Mouse (Mus musculus): ENCODE results near the gene Chat. TPM values are rescaled to one million over a fixed set of nuclear protein-coding genes. Genes with fewer than 3 reads are reported as not detected.

The Chat gene
- polyA plus RNA-seq (2012; rRNA removed), result 0.32 and 1.6 TPM in 2 replicates

DNA sequence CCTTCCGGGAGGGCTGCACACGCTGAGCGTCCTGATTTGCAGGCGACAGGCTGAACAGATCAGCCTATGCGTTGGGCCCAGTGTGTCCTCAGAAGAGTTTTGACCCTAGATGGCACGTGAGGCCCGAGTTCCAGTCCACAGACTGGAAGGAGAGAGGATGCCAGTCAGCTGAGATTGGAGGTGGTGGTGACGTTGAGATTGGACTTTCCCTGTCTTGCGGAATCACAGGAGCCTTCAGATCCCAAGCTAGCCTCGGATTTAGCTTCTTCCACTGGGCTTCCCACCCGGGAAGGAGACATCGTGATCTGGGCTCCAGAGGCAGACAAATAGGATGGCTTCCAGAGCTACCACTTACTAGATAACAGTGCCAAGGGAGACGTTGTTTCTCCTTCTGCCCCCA, at the start of gene Chat:
Chat (minus strand) TSS at position 101 of the 400 bp plus-strand sequence.
- TF ChIP-seq CTCF (IDR thresholded peaks at IDR 0.05; ENCODE audit: extremely low read depth, insufficient read depth, low read length) (no peak), POLR2A (IDR thresholded peaks at IDR 0.05; ENCODE audit: extremely low read depth, insufficient read depth, low read length) (no peak)
- no peak within 1 kb of the TSS for H3K4me3 ChIP-seq (ENCODE audit: insufficient read depth, low read length)
- no peak within 1 kb of the TSS for H3K27ac ChIP-seq (ENCODE audit: insufficient read depth, low read length)
- no peaks in the 10 kb centered on the region for H3K4me1 ChIP-seq (ENCODE audit: control insufficient read depth, insufficient read depth, low read length)

DNA sequence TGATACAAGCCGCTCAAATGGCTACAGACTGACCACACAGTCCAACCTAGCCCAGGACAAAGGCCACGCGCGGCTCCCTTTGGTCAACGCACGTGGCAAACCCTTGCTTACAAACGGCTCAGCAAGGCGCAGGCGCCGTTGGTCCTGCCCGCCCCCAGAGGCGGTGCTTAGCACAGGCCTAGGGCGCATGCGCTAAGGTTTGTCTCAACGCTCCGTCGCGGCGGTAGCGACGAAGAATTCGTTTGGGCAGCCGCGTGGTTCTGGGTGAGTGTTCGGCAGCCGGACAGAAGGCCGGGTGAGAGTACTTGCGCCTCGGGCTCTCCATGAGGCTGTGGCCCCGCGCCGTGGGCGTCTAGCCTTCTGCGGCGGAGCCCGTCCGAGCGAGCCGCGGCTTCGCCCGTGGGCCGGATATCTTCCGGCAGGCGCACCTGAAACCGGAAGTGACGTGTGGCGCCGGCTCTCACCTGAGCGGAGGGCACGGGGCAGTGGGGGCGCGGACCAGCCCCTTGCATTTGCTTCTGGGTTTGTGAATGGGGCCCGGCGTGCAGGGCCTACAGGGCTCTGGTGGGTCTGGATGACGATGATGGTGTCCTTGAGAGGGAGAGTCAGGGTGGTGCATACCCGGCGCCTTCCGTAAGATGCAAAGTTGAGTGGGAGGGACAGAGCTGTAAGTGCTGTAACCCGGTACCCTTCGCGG, 47.7 kb upstream of the Chat start, which contains the start of gene Ercc6:
Ercc6 (plus strand) TSS at position 186 of the 697 bp plus-strand sequence.
- TF ChIP-seq CTCF (IDR thresholded peaks at IDR 0.05; ENCODE audit: extremely low read depth, insufficient read depth, low read length) (no peak), POLR2A (IDR thresholded peaks at IDR 0.05; ENCODE audit: extremely low read depth, insufficient read depth, low read length) (peak; percentile 94)
- Histone ChIP-seq H3K4me1 (ENCODE audit: control insufficient read depth, insufficient read depth, low read length) (peaks cover 2% of the 10 kb centered on the region; the same call in 1 of the 2 replicates), H3K27ac (ENCODE audit: insufficient read depth, low read length) (peak within 1 kb of the TSS; percentile 51; the same call in 1 of the 2 replicates), H3K4me3 (ENCODE audit: insufficient read depth, low read length) (peak within 1 kb of the TSS; percentile 69)

DNA sequence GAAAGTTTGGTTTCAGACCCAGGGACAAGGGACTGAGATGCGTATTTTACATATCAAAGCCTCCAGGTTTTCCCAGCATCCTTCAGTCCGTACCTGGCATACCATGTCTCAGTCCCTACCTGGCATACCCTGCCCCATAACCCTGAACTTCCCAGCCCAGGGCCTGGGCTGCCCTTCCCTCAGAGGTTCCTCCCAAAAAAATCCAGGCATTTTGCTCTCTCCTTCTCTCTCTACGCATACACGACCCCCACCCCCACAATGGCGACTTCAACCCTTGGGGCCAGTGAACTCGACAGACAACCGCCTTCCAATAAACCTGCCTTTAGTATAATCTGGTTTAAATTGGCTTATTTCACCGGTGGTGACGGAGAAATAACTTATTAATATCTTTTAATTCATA, 47.1 kb upstream of the Chat start:
- Histone ChIP-seq H3K4me3 (ENCODE audit: insufficient read depth, low read length) (peak overlapping the region; percentile 69), H3K27ac (ENCODE audit: insufficient read depth, low read length) (no peak overlapping the region), H3K4me1 (ENCODE audit: control insufficient read depth, insufficient read depth, low read length) (peaks cover 2% of the 10 kb centered on the region; the same call in 1 of the 2 replicates)
- no peak for TF ChIP-seq CTCF (IDR thresholded peaks at IDR 0.05; ENCODE audit: extremely low read depth, insufficient read depth, low read length)
- no peak for TF ChIP-seq POLR2A (IDR thresholded peaks at IDR 0.05; ENCODE audit: extremely low read depth, insufficient read depth, low read length)

DNA sequence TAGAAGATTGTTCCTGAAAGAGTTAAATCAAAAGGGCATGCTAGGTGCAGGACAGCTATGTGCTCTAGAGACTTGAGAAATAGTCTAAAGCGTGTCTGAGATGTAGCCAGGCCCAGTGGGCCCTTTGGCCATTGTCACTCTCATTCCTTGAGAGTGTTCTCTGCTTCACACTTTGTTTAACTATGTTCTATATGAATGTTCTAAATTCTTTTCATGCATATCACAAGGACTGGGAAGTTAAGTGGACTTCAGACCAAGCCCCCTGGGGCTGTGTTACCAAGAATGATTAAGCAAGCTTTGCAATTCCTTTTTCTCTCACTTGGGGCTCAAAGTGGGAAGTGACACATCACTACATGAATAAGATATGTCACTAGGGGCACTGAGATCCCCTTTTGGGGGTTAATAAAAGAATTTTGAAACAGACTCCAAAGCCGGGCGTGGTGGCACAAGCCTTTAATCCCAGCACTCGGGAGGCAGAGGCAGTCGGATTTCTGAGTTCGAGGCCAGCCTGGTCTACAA, 43.7 kb upstream of the Chat start:
- Histone ChIP-seq H3K27ac (ENCODE audit: insufficient read depth, low read length) (no peak overlapping the region), H3K4me1 (ENCODE audit: control insufficient read depth, insufficient read depth, low read length) (no peaks in the 10 kb centered on the region), H3K4me3 (ENCODE audit: insufficient read depth, low read length) (no peak overlapping the region)
- no peak for TF ChIP-seq POLR2A (IDR thresholded peaks at IDR 0.05; ENCODE audit: extremely low read depth, insufficient read depth, low read length)
- TF ChIP-seq CTCF (IDR thresholded peaks at IDR 0.05; ENCODE audit: extremely low read depth, insufficient read depth, low read length), result no peak

DNA sequence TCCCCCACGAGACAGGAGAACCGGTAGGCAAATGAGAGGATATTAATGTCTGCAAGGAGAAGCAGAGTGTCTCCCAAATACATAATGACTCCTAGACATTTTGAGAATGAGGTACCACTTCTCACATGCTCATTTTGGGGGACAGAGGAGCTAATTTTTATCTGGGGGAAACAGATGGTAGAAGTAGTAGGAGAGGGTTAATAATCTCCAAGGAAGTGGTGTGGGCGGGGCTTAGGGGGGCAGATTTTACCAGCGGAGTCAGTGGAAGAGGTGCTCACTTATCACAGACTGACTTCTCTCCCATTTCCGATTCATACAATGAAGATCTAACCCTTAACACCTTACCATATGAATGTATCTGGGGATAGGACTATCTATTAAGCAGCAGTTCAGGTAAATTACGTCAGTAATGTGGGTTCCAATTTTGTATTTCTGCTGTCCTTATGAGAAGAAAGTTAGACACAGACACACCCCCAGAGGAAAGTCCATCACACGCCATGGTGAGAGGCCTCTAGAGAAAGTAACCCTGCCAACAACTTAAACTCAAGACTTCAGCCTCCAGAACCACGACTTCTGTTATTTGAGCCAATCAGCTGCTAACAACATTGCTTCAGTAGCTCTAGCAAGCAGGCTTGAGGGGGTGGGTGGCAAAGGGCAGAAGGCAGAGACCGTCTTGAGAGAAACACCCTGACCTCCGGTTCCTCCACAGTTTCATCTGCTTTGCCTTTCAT, 42.5 kb upstream of the Chat start:
- no peak for TF ChIP-seq CTCF (IDR thresholded peaks at IDR 0.05; ENCODE audit: extremely low read depth, insufficient read depth, low read length)
- Histone ChIP-seq H3K4me1 (ENCODE audit: control insufficient read depth, insufficient read depth, low read length) (no peaks in the 10 kb centered on the region), H3K27ac (ENCODE audit: insufficient read depth, low read length) (no peak overlapping the region), H3K4me3 (ENCODE audit: insufficient read depth, low read length) (no peak overlapping the region)

DNA sequence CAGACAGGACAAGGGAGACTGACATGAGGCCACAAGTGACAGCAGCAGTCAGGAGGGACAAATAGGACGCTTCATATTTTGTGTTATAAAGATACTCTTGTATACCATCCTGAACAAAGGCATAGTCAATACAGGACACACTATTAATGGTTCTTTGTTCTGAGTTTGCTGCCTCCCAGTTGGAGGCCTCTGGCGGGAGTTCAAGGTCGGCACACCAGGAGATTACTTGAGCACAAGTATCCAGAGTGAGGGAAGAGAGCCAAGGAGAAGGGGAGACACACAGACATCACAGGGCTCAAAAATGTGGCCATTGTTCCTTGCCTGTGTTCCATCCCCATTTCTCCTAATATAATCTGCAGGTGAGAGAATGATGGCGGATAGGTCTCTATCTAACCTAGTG, 41.4 kb upstream of the Chat start:
- Histone ChIP-seq H3K4me1 (ENCODE audit: control insufficient read depth, insufficient read depth, low read length) (no peaks in the 10 kb centered on the region), H3K4me3 (ENCODE audit: insufficient read depth, low read length) (no peak overlapping the region), H3K27ac (ENCODE audit: insufficient read depth, low read length) (no peak overlapping the region)
- no peak for TF ChIP-seq POLR2A (IDR thresholded peaks at IDR 0.05; ENCODE audit: extremely low read depth, insufficient read depth, low read length)

DNA sequence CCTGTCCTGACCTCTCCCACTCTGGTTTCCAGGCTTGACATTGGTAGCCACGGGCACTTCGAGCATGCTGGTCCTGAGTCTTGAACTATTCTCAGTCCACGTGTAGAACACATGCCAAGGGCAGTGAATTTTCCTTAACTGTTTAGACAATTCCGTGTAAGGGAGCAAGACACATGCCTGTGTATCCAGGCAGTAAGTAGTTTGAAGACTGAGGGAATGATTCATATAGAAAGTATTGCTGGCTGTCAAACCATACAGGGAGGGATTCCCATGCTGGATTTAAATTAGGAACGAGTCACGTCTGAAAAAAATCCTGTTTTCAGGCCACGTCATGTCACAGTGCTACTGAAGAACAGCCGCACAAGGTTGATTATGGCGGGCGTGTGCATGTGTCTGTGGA, 40.5 kb upstream of the Chat start:
- Histone ChIP-seq H3K4me3 (ENCODE audit: insufficient read depth, low read length) (no peak overlapping the region), H3K27ac (ENCODE audit: insufficient read depth, low read length) (no peak overlapping the region), H3K4me1 (ENCODE audit: control insufficient read depth, insufficient read depth, low read length) (no peaks in the 10 kb centered on the region)
- TF ChIP-seq POLR2A (IDR thresholded peaks at IDR 0.05; ENCODE audit: extremely low read depth, insufficient read depth, low read length), result no peak
- TF ChIP-seq CTCF (IDR thresholded peaks at IDR 0.05; ENCODE audit: extremely low read depth, insufficient read depth, low read length), result no peak

DNA sequence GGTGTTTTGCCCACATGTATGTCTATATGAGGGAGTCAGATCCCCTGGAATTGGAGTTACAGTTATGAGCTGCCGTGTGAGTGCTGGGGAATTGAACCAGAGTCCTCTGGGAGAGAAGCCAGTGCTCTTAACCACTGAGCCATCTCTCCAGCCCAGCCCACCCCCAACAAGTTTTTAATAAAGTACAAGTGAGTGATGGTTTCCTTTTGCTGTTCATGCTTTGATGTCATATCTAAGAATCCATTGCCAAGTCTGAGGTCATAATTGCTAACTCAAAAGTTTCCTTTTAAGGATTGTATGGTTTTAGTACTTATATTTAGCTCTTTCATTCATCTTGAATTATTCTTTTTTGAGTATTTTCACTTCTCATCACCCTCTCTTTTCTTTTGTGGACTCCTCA, 38.1 kb upstream of the Chat start:
- no peak overlapping the region for H3K4me3 ChIP-seq (ENCODE audit: insufficient read depth, low read length)

DNA sequence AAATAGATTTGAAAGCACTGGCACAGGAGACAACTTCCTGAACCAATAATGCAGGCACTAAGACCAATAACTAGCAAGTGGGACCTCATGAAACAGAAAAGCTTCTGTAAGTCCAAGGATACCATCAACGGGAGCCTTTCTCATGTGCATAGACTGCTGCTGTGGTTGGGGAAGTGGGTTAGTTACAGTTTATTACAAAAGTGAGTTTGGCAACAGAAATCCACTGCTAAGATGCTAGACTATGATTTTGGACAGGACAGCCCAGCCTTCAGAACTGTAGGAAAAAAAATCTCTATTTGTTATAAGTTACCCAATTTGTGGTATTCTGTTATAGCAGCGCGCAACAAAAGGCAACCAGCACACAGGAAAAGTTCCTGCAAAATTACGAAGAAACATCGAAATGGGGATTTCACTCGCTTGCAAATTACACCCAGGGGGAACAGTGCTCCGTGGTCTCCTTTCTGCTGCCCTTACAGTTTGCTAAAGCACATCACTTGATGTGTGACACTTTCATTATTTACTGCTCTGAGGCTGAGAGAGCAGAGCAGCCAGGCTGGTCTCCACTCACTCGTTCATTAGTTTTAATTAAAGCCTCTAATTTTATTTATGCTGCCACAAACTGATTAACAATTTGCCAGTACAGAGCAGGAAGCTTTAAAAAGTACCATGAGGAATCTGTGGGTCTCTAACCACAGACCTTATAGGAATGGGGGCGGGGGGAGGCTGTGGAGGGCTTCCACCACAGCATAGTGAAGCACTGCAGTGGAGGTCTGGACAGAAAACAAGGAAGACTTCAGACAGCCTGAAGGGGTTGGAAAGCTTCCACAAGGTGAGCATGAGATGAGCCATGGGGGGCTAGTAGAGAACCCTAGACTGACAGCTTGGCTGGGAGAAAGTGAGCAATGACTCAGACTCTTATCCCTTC, 37.2 kb upstream of the Chat start:
- TF ChIP-seq POLR2A (IDR thresholded peaks at IDR 0.05; ENCODE audit: extremely low read depth, insufficient read depth, low read length) (no peak), CTCF (IDR thresholded peaks at IDR 0.05; ENCODE audit: extremely low read depth, insufficient read depth, low read length) (no peak)
- H3K4me1 ChIP-seq (ENCODE audit: control insufficient read depth, insufficient read depth, low read length), result no peaks in the 10 kb centered on the region
- H3K27ac ChIP-seq (ENCODE audit: insufficient read depth, low read length), result no peak overlapping the region
- no peak overlapping the region for H3K4me3 ChIP-seq (ENCODE audit: insufficient read depth, low read length)

More for the DNA sequence above, 38.1 kb upstream of the Chat start:
- H3K4me1 ChIP-seq (ENCODE audit: control insufficient read depth, insufficient read depth, low read length), result no peaks in the 10 kb centered on the region
- H3K27ac ChIP-seq (ENCODE audit: insufficient read depth, low read length), result no peak overlapping the region
- TF ChIP-seq POLR2A (IDR thresholded peaks at IDR 0.05; ENCODE audit: extremely low read depth, insufficient read depth, low read length) (no peak), CTCF (IDR thresholded peaks at IDR 0.05; ENCODE audit: extremely low read depth, insufficient read depth, low read length) (no peak)

Data from cortical plate, adult 2 months (tissue).